Mouse (Mus musculus) monocyte, adult 5-6 weeks (primary cell): ENCODE measurements around the gene Ndufc1. TPM values are rescaled to one million over a fixed set of nuclear protein-coding genes. Genes with fewer than 3 reads are reported as not detected.
"Not testable (repeated sequence)": the region's sequence is repeated elsewhere in the genome, so short reads cannot be mapped to it uniquely, and the experiment has no call there.

Experiments used
- ATAC-seq: fragments of 153-309, 156-312 bp; replicated peaks from 2 replicates; pipeline ENCODE4 v1.8.0; 2017; ENCODE audit warnings: mild to moderate bottlenecking; ENCODE audit not compliant: low TSS enrichment, insufficient number of reproducible peaks, severe bottlenecking, poor library complexity, low FRiP score
- total RNA-seq: library from RNA; stranded (forward); fragments of 200-1000, 200-491, 200-594 nt; gene quantifications from 3 replicates; pipeline ENCODE4 v1.2.3, GENCODE M21; 2017

The Ndufc1 gene
- total RNA-seq, 1 experiment from 2014 or later, result 81.5 TPM

DNA sequence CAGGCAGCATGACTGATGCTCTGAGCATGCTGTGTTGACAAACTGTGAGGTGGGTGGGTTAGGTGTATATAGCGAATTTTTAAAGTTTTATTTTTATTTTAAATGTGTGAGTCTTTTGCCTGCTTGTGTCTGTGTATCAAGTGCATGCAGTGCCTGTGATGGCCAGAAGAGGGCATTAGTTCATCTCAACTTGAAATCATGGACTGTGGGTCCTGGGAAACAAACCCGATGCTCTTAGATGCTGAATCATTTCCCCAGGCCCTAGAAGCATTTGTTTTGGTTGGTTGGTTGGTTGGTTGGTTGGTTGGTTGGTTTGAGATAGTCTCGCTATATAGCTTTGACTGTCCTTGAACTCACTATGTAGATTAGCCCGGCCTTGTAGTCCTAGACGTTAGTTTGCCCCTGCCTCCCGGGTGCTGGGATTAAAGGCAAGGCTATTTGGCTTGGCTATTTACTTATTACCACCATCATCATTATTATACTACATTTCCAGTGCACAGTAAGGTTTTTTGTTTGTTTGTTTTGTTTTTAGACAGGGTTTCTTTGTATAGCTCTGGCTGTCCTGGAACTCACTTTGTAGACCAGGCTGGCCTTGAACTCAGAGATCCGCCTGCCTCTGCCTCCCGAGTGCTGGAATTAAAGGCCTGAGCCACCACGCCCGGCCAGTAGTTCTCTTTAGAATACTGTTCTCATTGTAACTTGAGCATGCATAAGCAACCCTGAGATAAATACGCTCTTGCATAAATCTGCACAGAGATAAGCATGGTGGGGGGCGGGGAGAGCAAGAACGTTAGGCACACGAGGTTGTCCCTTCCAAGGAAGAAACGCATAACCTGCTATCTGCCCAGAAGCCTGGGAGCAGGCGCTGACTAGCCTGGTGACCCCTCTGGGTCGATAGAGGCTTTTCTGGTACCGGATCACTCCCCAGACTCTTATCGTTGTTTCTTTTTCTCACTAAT is 33.2 kb downstream of the Ndufc1 start:
- ATAC-seq, result peak; percentile 75

DNA sequence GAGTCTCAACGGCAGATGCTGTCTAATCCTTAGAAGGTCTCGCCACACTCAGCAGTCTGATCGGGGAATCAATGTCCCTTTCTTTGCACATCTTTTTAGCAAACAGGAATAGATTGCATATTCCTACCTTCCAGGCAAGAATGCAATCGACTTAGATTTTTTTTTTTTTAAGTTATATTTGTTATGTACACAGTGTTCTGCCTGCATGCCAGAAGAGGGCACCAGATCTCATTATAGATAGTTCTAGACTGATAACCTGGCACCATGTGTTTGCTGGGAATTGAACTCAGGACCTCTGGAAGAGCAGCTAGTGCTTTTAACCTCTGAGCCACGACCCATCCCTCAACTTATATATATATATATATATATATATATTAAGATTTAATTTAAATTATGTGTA is 35.2 kb downstream of the Ndufc1 start:
- no peak for ATAC-seq

DNA sequence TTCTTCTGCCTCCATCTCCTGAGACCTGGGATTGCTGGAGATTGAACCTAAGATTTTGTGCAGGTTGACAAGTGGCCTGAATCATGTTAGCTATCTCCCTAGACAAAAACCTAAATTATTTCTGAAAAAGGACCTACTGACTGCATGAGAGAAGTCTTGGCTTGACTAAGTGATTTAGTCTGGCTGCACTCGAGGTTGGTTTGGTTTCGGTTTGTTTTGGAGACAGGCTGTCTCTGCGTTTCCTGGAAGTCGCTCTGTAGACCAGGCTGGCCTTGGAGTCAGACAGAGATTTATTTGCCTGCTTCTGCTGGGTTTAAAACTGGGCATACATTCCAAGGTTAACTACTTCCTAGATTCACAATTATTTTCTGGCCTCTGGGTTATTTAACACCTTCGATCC is 35.9 kb downstream of the Ndufc1 start:
- ATAC-seq, result no peak

DNA sequence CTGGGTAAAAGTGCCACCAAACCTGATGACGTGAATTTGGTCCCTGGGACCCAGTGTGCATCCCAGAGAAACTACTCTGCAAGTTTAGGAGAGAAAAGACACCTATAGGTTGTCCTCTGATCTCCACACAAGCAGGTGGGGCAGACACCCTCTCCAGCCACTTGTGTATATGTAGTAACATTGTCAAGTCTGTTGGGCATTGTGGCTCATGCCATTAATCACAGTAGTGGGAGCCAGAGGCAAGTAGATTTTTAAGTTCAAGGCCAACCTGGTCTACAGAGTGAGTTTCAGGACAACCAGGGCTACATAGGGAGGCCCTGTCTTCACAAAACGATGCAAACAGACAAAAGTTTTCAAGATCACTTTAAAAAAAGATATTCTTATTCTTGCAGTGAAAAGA is 37.0 kb downstream of the Ndufc1 start:
- ATAC-seq, result no peak

GRCm38 (mm10) chr3:51368011-51368410 is 40.8 kb downstream of the Ndufc1 start:
- no peak for ATAC-seq

DNA sequence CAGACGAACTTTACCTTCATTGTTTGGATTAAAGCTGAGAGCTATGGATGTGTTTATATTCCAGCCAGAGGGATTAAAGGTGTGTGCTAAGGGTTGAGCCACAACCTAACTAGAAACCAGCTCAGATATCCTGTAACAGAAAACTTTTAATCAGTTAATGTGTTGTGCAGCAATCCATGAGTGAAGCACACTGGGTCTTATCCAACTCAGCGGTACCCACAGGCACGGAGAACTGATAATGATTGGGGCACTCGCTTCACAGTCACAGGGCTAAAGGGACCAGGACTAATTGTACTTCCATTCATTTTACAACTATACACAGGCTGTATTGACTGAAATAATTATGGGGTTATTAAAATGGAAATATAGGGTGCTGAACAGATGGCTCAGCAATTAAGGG is 41.9 kb downstream of the Ndufc1 start:
- no peak for ATAC-seq

DNA sequence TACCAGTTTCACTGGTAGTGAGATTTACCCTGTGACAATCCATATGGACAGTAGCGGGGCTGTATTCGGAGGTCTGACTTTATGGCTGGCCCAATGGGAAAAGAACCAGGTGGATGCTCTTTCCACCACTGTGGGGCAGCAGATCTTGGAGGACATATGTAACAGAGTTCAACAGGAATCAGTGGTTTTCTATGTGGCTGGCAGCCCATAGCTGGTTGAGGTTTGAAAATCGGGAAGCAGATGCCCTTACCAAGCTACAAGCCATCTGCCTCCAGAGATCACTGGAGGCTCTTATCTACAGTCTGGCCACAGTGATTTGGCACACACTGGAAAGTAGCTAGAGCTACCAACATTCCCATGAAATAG is 43.3 kb downstream of the Ndufc1 start:
- no peak for ATAC-seq

- ATAC-seq, result peak; percentile 74
Observed at GRCm38 (mm10) chr3:51364703-51365516, 43.9 kb downstream of the Ndufc1 start.

- no peak for ATAC-seq
Observed at GRCm38 (mm10) chr3:51361066-51361465, 47.7 kb downstream of the Ndufc1 start.

GRCm38 (mm10) chr3:51359558-51360307 is 49.1 kb downstream of the Ndufc1 start:
- no peak for ATAC-seq

DNA sequence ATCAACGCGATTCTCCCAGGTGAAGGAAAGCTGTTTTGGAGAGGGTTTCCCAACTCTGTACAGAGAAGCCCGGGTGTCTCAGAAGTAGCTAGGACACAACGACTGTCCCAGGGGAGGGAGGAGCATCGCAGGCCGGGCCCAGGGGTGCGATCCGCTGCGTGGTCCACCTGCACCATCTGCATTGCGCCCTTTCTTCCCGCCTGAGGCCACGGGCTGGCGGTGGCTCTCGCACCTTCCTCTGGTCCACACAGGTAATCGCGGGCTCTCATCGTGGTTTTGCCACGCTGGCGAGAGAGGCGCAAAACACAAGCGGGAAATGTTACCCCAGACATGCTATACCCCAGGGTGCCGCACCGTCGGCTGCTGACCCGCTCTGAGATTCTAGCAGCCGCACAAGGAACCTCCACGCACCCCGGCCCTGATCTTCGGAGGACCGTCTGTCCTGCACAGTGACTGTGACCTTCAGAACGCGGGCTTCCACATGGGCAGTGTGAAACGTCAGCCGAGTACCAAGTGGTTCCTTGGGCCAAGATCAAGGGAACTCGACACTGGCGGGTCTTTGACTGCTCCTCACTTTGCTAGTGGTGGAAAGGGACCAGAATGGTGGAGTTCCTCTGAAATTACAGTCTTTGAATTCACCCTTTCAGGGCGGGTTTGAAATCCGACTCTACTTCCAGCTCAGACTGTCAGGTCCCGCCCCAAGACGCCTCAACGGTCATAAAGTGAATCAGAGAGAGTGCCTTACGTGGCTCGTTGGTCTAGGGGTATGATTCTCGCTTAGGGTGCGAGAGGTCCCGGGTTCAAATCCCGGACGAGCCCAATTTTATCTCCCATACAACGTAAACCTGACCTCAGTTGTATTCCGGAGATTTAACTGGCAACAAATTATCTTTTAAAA is 49.9 kb downstream of the Ndufc1 start:
- ATAC-seq, result peak; percentile 52

DNA sequence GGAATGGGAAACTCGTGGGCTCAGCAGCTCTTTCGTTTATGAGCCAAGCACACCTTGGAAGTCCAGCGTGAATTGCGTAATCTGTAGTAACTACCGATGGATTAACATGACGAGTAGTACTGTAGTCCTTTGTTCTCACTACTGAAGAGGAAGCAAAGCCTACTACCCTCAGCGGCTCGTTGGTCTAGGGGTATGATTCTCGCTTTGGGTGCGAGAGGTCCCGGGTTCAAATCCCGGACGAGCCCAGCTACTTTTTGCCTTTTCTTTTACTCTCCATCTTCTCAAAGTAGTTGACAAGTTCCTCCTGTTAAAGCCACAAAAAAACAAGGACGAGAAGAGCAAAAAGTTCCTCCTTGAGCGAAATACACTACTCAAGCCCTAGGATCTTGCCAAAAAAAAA is 50.6 kb downstream of the Ndufc1 start:
- 0 out of 2 replicates have a peak, but pooled peaks have one; percentile 20 for ATAC-seq

DNA sequence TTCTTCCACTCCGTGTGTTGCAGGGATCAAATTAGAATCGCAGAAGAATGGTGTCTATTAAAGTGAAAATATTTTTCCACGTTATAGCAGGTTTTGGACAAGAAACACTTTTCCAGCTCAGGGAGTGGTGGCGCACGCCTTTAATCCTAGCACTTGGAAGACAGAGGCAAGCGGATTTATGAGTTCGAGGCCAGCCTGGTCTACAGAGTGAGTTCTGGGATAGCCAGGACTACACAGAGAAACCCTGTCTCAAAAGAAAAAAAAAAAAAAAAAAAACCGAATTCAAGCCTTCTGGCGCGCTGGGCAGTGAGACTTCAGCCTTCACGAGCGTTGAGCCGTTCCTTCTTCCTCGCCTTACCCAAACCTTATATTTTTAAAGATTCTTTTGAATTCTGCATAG is 51.2 kb downstream of the Ndufc1 start:
- no peak for ATAC-seq

GRCm38 (mm10) chr3:51357078-51357477 is 51.7 kb downstream of the Ndufc1 start:
- ATAC-seq, result no peak

DNA sequence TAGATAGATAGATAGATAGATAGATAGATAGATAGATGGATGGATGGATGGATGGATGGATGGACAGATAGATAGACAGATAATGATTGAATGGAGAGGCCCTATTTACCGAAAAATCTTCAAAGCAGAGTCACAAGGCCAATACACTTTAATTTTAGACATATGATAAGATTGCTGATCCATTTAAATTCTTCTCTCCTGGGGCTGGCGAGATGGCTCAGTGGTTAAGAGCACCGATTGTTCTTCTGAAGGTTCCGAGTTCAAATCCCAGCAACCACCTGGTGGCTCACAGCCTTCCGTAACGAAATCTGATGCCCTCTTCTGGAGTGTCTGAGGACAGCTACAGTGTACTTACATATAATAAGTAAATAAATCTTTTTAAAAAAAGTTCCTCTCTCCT is 53.8 kb downstream of the Ndufc1 start:
- not testable (repeated sequence) for ATAC-seq
